Mouse (Mus musculus): ENCODE data around the gene Ranbp3.
"Not testable (repeated sequence)": the region's sequence is repeated elsewhere in the genome, so short reads cannot be mapped to it uniquely, and the experiment has no call there.

Gene Ranbp3

DNA sequence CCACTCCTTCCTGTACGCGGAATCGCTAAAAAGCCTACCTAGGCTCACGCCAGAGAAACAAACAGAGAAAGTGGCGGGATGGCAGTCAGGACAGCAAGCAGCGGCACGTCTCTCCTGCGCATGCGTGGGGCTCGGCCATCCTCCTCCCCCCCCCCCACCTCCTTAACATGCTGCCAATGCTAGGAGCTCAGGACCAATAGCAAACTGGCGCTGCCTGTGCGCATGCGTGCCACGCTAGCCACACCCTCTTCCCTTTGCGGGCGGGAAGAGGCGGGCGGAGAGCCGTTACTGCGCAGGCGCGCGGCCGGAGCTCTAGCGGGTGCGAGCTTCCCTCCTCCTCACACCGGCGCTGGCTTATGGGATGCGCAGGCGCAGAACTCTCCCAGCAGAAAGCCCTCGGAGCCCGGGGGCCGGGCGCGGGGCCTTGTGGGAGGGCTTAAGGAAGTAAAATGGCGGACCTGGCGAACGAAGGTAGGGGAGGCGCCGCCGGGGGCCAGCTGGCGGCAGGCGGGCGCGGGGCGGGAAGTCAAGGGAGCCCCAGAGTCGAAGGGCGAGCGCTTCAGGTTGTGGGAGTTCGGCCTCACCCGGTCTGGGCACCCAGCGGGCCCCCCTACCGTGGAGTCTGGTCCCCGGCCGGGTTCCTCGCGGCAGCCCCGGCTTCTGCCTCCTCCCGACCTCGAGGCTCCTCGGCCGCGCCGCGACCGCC is at the start of gene Ranbp3:
Gene Ranbp3 (plus strand): TSS at position 354 of the 706 bp plus-strand sequence.
- peak; percentile 99 to 100 for DNase-seq (ENCODE audit: low spot score in 2 of 2)

DNA sequence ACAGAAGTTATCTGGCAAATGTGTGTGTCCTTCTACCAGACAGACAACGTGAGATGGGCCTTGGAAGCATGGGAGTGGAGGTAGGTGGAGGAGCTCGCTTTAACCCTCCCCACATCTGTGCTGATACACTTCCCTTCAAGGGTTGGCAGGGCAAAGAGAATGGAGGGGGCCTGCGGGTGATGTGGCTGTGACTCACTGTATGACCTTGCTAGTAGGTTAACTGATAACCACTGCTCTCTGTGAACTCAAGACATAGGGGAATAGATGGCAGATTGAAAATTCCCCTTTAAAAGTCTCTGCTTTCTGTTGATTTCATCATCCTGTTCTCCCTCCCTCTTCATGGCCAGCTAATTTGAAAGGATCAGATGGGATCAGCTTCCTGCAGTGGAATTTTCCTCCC is 47.6 kb upstream of the Ranbp3 start:
- DNase-seq (ENCODE audit: low spot score in 2 of 2): no peak

DNA sequence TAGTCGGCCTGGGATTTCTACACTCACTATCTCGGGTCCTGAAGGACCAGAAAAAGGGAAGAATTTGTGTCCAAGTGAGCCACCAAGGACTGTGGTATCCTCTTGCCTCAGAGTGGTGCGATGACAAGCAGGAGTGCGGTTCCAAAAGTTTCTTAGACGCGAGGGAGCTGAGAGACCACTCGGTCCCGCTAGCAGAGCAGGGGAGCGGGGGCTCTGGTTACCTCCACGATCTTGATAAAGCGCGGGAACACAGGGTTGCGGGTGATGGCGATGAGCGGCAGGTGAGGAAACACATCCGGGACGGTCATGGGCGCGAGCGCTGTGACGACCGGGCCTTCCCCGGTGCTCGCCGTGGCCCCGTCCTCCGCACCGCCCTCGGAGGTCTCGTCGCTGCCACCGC is 46.8 kb upstream of the Ranbp3 start:
- no peak for DNase-seq (ENCODE audit: low spot score in 2 of 2)

DNA sequence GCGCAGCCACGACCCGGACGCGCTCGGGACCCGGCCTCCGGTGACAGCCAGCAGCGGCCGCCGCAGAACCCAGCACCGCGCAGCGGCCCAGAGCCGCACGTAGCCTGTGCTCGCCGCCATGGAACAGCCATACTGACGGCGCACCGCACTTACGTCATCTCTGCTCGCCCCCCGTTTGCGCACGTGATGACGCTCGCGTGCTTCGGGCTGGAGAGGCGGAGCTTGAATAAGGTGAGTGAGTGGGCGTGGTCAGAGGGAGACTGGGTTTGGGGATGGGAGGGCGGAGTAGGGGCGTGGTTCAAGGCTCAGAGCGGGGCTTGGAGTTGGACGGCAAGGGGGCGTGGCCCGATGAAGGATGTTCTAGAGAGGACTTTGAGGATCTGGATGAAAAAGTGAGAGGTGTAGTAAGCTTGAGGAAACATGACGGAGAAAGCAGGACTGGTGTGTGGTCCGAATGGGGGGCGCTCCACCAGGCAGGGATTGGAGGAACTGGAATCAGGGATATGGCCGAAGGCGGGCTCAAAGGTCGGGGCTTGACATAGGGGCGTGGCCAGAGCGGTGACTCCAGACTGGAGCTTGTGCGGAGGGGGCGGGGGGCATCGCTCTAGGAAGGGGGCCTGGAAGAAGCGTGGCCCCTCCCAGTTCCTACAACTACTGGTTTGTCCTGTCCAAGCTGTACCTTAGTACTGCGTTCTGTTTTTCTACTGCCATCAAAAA is 46.2 kb upstream of the Ranbp3 start, which contains the start of gene Lonp1:
Gene Lonp1 (minus strand): TSS at position 134 of the 717 bp plus-strand sequence.
- peak; percentile 94 to 95 for DNase-seq (ENCODE audit: low spot score in 2 of 2)

DNA sequence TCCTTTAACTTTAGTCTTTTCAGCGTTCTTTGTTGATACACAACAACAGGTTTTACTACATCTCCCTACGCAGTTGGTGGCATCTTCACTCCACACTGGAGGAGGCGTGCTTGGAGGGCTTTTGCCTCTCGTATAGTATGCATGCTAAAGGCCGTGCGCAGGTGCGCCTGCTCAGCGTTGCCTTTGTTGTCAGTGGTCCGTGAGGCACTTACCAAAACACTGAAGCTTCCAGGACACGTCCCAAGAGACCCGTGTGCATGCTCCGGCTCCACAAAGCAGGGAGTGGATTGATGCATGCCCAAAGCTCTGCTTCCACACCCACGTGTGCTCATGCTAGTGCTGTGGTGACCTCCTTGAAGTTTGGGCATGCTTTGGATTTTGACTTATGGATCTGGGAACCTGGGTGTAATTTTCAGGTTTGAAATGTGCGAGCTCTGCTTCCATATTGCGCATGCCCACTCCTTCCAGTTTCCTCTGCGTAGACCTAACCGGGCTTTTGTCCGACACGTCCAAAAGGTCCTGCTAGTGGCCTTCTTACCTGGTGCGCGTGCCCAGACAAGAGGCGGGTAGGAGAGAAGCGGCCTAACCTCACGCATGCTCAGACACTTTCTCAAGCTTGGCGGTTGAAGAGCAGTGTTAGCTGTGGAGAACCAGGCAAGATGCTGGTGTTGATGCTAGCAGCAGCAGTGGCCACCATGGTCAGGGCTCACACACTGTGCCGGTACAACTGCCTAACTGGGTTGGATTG is 45.4 kb upstream of the Ranbp3 start, which contains the start of gene Catsperd:
Gene Catsperd (plus strand): TSS at position 614 of the 748 bp plus-strand sequence.
- DNase-seq (ENCODE audit: low spot score in 2 of 2): no peak

DNA sequence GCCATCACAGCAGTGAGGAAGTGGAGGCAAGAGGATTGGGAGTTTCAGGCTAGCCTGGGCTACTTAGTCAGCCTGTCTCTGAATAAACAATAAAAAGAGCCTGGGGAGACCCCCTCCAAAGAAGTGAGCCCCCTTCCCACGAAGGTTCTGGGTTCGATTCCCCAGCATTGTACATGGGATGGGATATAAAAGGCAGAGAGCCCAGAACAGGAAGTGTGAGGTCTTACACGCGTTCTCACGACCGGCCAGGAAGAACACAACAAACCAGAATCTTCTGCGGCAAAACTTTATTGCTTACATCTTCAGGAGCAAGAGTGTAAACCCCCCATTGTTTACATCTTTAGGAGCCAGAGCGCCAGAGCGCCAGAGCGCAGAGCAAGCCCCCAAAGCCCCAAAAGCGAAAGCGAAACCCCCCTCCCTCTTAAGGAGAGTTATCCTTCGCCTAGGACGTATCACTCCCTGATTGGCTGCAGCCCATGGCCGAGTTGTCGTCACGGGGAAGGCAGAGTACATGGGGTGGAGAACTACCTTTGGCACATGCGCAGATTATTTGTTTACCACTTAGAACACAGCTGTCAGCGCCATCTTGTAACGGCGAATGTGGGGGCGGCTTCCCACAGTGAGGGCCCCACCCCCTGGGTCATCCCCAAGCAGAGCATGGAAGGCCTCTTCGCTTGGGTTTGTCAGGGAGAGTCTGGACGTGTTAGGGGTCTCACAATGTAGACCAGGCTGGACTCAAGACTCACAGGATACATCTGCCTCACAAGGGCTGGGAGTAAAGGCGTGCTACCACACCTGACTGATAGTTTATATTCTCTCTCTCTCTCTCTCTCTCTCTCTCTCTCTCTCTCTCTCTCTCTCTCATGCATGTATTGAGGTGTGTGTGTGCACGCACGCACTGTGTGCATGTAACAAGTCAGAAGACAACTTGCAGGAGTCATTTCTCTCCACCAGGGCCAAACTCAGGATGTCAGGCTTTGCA is 43.0 kb upstream of the Ranbp3 start:
- not testable (repeated sequence) for DNase-seq (ENCODE audit: low spot score in 2 of 2)

DNA sequence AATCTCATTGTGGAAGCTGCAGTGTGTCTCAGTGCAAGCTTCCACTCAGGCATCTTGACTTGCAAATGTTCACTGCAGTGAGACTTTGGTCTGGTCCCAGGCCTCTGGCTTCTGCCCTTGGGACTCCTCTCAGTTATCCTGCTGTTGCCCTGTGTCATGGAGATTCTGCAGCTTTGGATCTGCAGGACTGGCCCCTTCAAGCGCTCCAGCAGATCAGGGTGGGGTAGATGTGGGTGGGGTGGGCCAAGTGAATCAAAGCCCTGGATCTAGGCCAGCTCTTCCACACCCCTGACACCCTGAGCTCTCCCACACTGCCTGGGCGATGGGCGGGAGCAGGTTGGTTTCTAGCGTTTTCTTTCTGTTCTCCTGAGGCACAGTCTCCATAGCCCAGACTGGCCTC is 41.3 kb upstream of the Ranbp3 start:
- no peak for DNase-seq (ENCODE audit: low spot score in 2 of 2)

DNA sequence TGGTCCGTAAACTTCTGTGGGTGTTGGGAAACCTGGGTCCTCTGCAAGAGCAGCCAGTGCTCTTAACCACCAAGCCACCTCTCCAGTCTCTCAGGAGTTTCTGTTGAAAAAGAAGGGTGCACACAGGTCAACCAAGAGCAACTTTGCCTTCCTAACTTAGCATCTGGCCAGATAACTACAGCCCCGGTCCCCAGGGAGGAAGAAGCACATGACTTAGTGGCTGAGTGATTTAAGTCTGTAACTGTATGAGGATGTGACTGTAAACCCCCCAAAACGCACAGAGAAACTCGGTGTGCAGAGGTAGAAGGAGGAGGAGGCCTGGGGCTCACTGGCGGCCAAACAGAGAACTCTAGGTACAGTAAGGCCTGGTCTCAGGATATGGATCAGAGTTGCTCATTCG is 39.1 kb upstream of the Ranbp3 start:
- DNase-seq (ENCODE audit: low spot score in 2 of 2): no peak

DNA sequence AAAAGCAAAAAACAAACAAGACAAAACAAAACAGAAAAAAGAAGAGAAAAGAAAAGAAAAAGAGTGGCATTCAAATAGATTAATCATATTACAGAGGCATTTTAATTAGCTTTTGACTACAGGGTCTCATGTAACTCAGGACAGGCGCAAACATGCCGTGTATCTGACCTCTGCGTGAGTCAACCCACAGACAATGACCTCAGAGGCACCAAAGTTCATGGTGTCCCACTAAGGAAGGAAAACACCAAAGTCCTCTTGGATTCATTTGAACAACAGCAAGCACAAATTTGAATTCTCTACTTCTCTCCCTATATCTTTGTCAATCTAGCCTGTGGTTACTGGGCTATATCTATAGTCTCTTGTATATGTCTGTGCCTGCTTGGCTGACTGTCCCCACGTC is 29.9 kb upstream of the Ranbp3 start:
- no peak for DNase-seq (ENCODE audit: low spot score in 2 of 2)

DNA sequence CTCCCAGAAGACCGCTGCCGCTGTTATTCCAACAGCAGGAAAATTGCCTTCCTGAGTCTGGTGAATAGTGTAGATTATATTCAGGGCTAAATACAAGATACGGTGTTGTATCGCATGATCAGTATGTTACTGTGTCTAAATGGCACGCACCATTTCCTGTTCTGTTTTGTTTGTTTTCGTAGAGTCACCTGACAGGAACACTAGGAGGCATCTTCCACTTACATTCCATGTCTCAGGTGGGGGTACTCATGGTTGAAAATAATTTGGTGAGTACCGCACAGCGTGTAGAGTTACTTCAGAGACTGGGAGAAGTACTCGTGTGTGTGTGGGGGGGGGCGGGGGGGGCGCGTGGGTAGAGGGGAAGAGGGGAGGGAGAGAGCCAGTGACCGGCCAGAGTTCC is 25.5 kb upstream of the Ranbp3 start:
- no peak for DNase-seq (ENCODE audit: low spot score in 2 of 2)

DNA sequence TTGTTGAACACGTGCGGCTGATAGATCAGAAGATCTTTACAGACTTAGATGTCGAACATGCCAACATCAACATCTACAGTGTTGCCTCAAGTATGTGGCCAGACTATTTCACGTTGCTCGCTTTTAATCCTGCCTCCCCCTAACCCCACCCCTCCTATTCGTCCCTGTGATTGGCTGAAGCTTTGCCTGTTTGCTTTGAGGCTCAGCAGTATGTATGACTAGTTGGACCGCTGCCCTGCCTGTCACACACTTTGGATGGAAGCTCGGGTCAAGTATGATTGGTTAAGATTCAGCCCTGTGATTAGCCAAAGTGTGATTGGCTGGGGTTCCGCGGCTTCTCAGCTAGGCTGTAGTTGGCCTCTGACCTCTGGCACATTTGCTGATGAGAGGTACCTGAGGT is 21.3 kb upstream of the Ranbp3 start:
- no peak for DNase-seq (ENCODE audit: low spot score in 2 of 2)

DNA sequence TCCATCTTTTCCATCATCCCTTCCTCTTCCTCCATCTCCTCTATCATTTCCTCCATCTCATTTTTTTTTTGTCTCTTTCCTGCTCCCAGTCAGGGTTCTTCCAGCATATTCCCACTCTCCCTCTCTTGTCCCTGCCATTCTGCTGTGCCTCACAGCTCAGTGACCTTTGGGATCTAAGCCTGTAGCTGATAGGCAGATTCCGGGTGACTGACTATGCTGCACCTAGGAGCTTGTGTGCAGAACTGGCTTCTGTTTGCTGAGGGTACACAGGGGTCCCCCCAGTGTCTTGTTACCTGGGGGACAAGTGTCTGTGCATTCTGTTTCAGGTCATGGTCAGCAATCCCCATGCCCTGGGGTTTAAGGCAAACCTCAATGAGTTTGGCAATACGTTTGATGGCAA is 18.3 kb upstream of the Ranbp3 start:
- no peak for DNase-seq (ENCODE audit: low spot score in 2 of 2)

DNA sequence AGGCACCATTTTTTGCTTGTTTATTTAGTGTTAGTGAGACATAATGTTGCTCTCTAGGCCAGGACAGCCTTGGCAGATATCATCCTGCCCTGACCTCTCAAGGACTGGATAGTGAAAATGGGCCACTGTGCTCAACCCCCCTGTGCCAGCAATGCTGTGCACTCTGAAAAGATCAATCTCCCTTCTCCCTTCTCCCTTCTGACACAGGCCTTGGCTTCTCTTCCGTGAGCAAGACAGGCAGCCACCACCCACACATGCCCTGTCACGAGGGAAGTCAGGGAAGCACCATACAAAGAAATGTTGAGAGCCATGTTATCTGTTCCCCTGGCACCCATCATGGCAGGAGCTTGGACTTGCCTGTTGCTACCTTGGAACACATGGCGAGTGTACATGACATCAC is 17.8 kb upstream of the Ranbp3 start:
- no peak for DNase-seq (ENCODE audit: low spot score in 2 of 2)

DNA sequence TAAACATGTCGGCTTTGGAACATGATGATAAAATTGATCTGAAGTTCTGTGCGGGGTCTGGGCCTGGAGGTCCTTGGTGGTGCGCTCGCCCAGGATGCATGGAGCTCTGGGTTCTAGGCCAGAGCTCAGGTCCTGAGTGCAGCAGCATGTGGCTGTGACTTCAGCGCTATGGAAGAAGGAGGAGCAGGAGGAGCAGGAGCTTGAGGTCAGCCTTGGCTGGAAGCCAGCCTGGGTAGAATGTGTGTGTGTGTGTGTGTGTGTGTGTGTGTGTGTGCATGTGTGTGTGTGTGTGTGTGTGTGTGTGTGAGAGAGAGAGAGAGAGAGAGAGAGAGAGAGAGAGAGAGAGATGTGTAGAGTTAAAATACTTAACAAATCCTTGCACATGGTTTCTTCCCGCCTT is 16.9 kb upstream of the Ranbp3 start:
- no peak for DNase-seq (ENCODE audit: low spot score in 2 of 2)

DNA sequence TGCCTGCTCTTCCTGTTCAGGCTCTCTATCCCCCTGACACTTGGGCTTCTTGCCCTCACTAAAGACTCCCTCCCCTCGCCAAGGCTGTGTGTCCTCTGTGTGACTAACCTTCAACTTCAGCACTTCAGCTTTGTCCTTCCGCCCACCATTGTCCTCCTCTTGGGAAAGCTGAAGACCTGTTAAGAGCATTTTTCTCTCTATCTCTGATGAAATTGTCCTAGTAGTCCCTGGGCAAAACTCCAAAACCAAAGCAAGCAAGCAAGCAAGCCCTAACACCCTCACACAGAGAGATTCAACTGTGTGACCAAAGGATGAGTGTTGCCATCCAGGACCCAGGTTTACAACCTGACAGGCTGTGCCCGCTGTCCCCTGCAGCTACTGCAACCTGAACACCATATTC is 9.4 kb upstream of the Ranbp3 start:
- DNase-seq (ENCODE audit: low spot score in 2 of 2): no peak

DNA sequence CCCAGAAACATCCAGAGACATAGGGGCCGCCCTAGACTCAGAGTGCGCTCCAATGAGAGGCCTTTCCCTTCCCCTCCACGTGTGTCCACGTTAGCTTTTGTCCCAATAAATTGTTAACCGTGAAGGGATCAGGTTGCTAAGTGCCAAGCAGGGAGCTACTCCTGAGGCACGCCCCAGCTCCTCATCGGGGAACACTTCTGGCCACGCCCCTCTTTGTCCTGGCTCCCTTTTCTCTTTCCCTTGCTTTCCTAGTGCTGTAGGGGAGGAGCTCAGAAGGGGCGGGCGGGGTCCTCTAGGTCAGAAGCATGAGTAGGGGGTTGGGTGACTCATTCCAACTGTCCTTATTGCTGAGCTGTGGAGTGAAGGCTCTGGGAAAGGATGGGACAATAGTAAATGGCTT is 8.8 kb upstream of the Ranbp3 start:
- no peak for DNase-seq (ENCODE audit: low spot score in 2 of 2)

DNA sequence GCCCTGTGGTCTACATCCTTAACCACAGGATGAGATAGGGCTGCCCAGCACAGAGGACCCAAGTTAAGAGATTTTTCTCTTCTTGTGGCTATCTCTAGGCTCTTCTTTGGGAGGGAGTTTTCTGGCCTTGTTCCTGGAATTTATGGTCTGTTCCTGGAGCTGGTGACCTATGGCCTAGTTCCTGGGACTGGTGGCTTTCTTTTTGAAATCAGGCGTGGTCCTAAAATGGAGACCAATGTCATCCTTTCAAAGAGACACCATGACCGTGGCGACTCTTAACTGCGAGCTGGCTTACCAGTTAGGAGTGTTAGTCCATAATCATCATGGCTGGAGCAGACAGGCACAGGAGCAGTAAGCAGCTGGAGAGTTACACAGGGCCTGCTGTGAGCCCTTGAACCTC is 6.7 kb upstream of the Ranbp3 start:
- DNase-seq (ENCODE audit: low spot score in 2 of 2): no peak

DNA sequence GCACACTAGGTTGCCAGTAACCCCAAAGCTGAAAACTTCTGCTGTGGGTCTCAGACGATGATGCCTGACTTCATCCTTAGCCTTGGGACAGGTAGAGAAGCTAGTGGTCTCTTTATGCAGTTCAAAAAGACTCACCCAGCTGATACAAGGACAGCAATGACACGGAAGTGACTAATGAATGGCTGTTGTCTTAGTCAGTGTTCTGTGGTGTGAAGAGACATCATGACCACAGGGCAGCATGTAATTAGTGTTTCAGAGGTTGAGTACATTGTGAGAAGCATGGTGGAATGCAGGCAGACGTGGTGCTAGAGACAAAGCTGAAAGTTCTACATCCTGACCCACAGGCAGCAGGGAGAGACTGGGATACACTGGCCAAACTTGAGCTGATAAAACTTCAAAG is 5.5 kb upstream of the Ranbp3 start:
- DNase-seq (ENCODE audit: low spot score in 2 of 2): no peak

DNA sequence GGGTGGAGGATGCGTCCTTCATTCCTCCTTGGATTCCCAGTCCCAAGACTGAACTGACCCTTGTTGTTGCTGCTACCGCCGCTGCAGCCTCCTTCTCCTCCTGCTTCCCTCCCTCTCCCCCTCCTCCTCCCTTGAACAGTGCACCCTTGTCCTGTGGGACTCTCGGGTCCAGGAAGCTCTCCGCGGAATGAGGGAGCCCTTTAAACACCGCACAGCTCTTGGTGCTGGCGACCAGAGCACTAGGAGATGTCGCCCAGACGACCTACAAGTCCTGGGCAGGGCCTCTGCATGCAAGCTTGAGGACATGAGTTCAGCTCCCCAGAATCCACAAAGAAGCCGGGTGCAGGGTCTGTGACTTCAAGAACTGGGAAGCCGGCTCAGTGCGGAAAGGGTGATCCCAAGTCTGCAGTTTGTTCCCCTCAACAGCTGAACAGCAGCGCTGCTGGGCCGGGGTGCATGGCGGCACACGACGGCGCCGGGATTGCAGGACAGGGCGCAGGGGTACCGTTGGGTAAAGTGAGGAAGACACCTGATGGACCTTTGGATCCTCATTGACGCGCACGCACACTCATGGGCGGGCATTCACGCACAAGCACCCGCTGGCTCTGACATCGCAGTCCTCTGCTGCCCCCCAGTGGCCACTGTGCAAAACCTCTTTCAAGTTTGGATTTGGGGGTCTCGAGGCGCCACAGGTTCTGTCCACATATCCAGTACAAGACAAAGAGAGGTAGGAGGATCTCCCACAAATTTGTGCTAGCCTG is 4.5 kb upstream of the Ranbp3 start:
- DNase-seq (ENCODE audit: low spot score in 2 of 2): peak; percentile 64 to 91

DNA sequence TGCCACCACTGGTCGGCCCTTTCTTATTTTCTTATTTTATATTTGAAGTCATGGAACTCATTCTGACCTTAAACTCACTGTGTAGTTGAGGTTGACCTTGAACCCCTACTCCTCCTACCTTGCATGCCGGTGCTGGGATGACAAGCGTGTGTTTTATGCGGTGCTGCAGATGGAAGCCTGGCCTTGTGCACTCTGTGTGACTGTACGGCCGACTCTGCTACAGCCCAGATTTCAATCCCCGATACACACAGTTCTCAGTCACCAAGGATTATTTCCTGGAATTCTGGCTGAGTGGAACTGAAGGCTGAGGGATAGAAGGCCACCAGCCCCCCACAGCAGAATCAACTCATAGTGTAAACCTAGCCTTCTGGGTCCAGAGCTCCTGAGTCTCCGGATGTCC is 3.3 kb upstream of the Ranbp3 start:
- DNase-seq (ENCODE audit: low spot score in 2 of 2): no peak

Data from thymus, postnatal 10 days (tissue).